Mouse (Mus musculus) cerebellum, adult 11 months (tissue): Measurements from ENCODE around the gene Cfap126.
"Not testable (repeated sequence)": the region's sequence is repeated elsewhere in the genome, so short reads cannot be mapped to it uniquely, and the experiment has no call there.

ENCODE experiments used
- DNase-seq: peaks from one replicate; pipeline ENCODE4 v3.0.0; 2022

Cfap126 gene

GRCm38 (mm10) chr1:171130971-171131370 lies 17.3 kb downstream of the Cfap126 start:
- no peak for DNase-seq

GRCm38 (mm10) chr1:171135600-171135999 lies 21.9 kb downstream of the Cfap126 start:
- no peak for DNase-seq

- DNase-seq, result not testable (repeated sequence)
These were observed 23.9 kb downstream of the Cfap126 start for GRCm38 (mm10) chr1:171137486-171138155.

GRCm38 (mm10) chr1:171142981-171143380 lies 29.3 kb downstream of the Cfap126 start:
- peak; percentile 13 for DNase-seq

- peak; percentile 95 for DNase-seq
These were observed 36.4 kb downstream of the Cfap126 start, which contains the start of the genes Sdhc and Mpz for GRCm38 (mm10) chr1:171149974-171150760. Sdhc (minus strand) TSS chr1:171150603. Mpz (plus strand) TSS chr1:171150711.

GRCm38 (mm10) chr1:171150838-171151391 lies 37.2 kb downstream of the Cfap126 start:
- DNase-seq, result peak; percentile 29

- DNase-seq, result peak; percentile 21
These were observed 38.2 kb downstream of the Cfap126 start for GRCm38 (mm10) chr1:171151966-171152365.

- no peak for DNase-seq
These were observed 42.9 kb downstream of the Cfap126 start for GRCm38 (mm10) chr1:171156644-171157043.

GRCm38 (mm10) chr1:171157965-171158364 lies 44.2 kb downstream of the Cfap126 start:
- no peak for DNase-seq

- DNase-seq, result no peak
These were observed 45.8 kb downstream of the Cfap126 start for GRCm38 (mm10) chr1:171159485-171159975.

GRCm38 (mm10) chr1:171162526-171162925 lies 48.8 kb downstream of the Cfap126 start:
- no peak for DNase-seq

- DNase-seq, result no peak
These were observed 50.5 kb downstream of the Cfap126 start for GRCm38 (mm10) chr1:171164258-171164657.

- DNase-seq, result no peak
These were observed 52.1 kb downstream of the Cfap126 start for GRCm38 (mm10) chr1:171165629-171166345.

GRCm38 (mm10) chr1:171168906-171169305 lies 55.2 kb downstream of the Cfap126 start:
- DNase-seq, result no peak

GRCm38 (mm10) chr1:171169913-171170312 lies 56.2 kb downstream of the Cfap126 start:
- DNase-seq, result no peak

GRCm38 (mm10) chr1:171171138-171171537 lies 57.4 kb downstream of the Cfap126 start:
- no peak for DNase-seq

GRCm38 (mm10) chr1:171172779-171173178 lies 59.1 kb downstream of the Cfap126 start:
- DNase-seq, result no peak
